Mouse (Mus musculus): ENCODE results near the gene CN725425. TPM values are rescaled to one million over a fixed set of nuclear protein-coding genes. Genes with fewer than 3 reads are reported as not detected.

CN725425 gene
- total RNA-seq, 2 experiments from 2014 or later = not detected

DNA sequence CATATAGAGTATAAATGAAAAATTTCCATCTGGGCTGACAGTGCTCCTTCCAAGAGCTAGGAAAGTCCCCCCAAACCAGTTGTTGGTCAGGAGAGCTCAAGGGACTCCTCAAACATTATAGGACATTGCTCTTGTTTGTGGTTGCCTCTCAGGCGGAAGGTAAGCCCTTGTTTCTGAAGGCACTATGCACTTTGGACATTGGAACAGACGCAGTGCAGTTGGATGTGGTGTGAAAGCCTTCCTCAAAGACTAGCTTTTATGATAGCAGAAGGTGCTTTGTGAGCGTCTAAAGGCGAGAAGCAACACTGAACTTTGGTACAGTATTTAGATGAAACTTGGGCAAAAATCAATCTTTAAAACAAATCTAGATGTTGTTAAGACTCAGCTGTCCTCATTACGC, 7.2 kb downstream of the CN725425 start:
- no peak for DNase-seq (ENCODE audit: low spot score in 2 of 2)

DNA sequence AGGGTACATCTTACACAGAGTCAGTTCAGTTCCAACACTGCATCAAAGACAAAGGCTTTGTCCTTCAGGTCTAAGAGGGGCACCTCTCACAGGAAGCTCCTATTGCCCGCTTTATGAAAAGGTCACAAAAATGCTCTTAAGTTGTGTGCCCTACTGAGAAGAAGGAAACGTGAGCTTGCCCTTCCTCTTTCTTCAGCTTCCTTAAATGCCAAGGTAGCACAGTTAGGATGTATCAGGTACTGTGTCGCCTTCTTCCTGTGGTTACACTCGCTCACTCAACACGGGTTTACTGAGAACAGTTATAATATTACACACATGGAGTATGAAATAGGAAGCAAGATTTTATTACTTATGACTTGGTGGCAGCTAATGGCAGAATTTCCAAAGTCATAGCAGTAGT, 38.0 kb downstream of the CN725425 start:
- no peak for DNase-seq (ENCODE audit: low spot score in 2 of 2)

- no peak for DNase-seq (ENCODE audit: low spot score in 2 of 2)
These were observed 41.5 kb downstream of the CN725425 start for GRCm38 (mm10) chr15:91240683-91241335.

DNA sequence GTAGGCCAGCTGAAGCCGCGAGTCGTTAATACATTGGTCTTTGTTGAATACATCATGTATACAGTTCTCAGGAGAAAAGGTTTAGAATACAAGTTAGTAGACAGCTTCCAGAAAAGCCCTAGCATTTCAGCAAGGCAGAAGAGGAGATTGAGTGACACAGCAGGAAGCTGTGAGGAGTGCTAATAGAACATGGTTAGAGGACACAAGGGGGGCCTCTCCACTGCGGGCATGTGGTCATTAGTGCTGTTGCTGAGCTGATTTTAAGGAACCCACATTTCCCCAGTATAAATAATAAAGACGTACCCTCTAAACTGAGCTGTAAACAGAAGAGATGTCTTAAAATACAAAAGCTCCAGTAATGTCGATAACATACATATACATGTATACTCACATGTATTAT, 51.5 kb downstream of the CN725425 start:
- no peak for DNase-seq (ENCODE audit: low spot score in 2 of 2)

- DNase-seq (ENCODE audit: low spot score in 2 of 2) = no peak
These were observed 52.5 kb downstream of the CN725425 start for GRCm38 (mm10) chr15:91251544-91252408.

GRCm38 (mm10) chr15:91252956-91253355, 53.7 kb downstream of the CN725425 start:
- no peak for DNase-seq (ENCODE audit: low spot score in 2 of 2)

GRCm38 (mm10) chr15:91255308-91255707, 56.0 kb downstream of the CN725425 start:
- DNase-seq (ENCODE audit: low spot score in 2 of 2) = no peak

DNA sequence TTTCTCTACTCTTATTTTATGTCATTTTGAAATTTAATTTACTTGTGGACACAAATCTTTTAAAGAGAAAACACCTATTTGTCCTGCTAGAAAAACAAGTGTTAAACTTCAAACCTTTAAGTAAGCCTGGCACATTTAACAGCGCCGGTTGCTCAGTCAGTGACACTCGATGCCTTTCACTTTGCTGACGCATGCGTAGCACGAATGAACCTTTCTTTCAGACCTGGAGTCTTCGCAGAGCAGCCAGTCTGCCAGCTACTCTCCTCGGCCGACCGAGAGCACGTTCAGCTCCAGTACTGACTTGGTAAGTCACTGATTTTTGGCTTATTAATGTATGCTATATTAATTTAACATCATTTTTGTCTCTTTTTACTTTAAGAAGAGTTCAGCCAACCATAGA, 57.8 kb downstream of the CN725425 start:
- DNase-seq (ENCODE audit: low spot score in 2 of 2) = no peak

DNA sequence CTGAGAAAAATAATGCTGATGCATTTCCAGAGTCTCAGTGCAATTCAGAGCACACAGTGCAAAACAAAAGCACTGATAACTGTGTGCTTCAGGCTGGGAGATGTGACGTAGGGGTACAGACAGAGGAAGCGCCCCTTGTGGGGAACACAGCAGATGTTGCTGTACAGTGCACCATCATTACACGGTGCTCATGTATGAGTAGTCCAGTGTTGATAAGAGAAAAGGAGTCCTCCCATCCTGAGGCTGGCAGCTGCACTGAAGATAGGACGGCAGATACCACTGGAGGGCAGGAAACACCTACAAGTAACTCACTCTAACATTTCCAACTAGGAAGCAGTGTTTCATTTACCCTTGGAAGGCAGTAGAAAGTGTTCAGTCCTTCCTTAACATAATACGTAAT, 61.3 kb downstream of the CN725425 start:
- no peak for DNase-seq (ENCODE audit: low spot score in 2 of 2)

DNA sequence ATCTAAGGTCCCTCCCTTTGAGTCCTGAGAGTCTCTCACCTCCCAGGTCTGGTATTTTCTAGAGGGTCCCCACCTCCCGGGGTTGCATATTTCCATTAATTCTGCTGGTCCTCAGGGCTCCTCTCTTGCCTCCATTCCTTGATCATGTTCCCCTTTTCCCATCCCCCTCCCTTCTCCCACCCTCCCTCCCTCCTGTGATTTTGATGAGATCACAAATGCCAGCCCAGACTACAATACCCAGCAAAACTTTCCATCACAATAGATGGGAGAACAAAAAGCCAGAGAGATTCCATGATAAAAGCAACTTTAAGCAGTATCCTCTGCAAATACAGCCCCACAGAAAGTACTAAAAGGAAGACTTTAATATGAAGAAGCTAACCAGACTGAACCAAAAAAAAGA, 64.6 kb downstream of the CN725425 start:
- no peak for DNase-seq (ENCODE audit: low spot score in 2 of 2)

- no peak for DNase-seq (ENCODE audit: low spot score in 2 of 2)
These were observed 69.2 kb downstream of the CN725425 start for GRCm38 (mm10) chr15:91268532-91268931.

DNA sequence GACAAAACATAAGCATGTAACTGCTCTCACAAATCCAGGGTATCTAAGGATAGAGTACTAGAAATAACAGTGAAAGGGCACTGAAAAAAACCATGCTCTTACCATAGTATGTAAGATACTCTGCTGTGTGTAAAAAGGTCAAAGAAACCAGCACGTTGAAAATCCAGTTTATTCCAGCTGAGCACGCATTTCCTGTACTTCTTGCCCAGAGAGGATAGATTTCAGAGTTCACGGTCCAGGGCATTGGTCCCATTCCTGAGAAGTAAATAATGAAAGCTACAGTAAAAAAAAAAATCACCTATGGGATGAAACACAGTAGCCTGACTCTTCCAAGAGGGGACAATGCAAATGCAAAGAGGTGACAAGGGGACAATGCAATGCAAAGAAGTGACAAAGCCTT, 76.7 kb downstream of the CN725425 start:
- DNase-seq (ENCODE audit: low spot score in 2 of 2) = no peak

DNA sequence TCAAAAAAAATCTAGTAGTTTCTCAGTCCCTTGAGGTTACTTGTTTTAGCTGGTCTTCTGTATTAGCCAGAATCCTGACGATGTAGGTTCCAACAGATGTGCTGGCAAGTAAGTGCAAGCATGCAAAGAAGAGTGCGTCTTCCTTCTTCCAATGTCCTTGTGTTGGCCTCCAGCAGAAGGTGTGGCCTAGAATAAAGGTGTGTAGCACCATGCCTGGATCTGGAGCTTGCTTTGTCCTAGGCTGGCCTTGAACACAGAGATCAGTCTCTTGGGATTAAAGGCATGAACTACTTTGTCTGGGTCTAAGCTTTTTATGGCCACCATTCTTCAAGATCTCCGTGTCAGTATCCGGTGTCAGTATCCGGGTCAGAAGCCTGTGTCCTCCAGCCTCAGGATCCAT, 80.3 kb downstream of the CN725425 start:
- DNase-seq (ENCODE audit: low spot score in 2 of 2) = no peak

- DNase-seq (ENCODE audit: low spot score in 2 of 2) = no peak
These were observed 82.2 kb downstream of the CN725425 start for GRCm38 (mm10) chr15:91281521-91281920.

- no peak for DNase-seq (ENCODE audit: low spot score in 2 of 2)
These were observed 83.5 kb downstream of the CN725425 start for GRCm38 (mm10) chr15:91282822-91283221.

- no peak for DNase-seq (ENCODE audit: low spot score in 2 of 2)
These were observed 84.1 kb downstream of the CN725425 start for GRCm38 (mm10) chr15:91283418-91283817.

DNA sequence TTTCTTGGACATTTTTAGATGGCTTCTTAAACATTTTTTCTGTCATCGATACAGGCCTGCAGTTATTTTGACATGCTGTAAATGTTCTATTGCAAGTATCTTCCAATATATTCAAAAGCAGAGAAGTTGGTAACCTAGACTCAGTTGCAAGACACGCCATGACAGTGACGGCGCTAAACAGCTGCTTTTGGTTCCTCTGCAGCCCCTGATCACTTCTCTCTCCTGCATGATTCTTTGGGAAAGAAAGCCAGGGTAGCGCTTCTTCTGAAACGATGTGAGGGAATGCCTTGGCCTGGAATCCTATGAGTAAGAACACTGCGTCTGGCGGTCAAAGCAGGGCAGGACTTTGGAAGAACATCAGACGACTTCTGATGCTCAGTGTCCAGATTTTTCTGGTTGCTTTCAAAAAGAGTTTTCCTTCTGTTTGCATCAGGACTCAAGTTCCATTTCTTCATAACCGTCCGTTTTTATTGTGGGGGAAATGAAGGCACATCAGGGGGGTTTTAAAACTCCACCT, 100.1 kb downstream of the CN725425 start:
- no peak for DNase-seq (ENCODE audit: low spot score in 2 of 2)

DNA sequence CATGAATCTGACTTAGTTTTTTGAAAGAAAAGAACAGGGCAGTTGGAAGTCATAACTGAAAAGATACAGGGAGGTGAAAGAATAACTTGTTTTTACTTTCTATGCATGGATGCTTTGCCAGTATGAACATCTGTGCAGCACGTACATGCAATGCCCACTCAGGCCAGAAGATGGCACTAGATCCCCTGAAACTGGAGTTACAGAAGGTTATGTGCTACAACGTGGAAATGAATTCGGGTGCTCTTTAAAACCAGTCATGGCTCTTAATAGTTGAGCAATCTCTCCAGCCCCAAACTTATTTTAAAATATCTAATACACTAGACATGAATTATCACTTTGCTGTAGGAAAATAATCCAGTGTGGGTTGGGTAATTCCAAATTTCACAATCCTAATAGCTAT, 102.1 kb downstream of the CN725425 start:
- peak; percentile 71 to 95 for DNase-seq (ENCODE audit: low spot score in 2 of 2)

DNA sequence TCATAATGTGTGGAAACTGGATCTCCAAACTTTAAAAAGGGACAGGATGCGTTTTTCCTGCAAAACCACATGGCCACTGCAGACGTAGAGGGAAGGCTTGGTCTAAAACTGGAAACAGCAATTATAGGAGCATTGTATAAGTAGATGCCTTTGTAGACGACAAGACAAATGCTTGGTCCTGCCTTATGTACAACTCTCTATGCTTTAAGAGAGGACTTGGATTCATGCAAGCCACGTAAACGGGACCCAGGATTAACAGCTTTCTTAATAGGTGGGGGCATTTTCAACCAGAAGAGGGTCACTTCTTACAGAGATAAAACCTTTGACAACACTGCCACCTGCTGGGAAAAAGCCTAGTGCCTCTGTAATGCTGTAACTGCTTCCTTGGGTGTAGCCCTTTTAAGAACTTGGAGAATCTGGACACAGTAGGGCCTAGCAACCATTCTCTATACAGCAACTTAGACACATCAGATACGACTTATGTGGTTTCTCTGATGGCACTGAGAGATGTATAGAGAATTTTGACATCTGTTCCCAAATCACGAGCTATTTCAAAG, 105.1 kb downstream of the CN725425 start:
- peak in 1 of 2 experiments; percentile 70 for DNase-seq (ENCODE audit: low spot score in 2 of 2)

All from layer of hippocampus, adult 18-20 months (tissue).